ENCODE assay signal across 8 mouse cellular contexts in the genomic region with DNA sequence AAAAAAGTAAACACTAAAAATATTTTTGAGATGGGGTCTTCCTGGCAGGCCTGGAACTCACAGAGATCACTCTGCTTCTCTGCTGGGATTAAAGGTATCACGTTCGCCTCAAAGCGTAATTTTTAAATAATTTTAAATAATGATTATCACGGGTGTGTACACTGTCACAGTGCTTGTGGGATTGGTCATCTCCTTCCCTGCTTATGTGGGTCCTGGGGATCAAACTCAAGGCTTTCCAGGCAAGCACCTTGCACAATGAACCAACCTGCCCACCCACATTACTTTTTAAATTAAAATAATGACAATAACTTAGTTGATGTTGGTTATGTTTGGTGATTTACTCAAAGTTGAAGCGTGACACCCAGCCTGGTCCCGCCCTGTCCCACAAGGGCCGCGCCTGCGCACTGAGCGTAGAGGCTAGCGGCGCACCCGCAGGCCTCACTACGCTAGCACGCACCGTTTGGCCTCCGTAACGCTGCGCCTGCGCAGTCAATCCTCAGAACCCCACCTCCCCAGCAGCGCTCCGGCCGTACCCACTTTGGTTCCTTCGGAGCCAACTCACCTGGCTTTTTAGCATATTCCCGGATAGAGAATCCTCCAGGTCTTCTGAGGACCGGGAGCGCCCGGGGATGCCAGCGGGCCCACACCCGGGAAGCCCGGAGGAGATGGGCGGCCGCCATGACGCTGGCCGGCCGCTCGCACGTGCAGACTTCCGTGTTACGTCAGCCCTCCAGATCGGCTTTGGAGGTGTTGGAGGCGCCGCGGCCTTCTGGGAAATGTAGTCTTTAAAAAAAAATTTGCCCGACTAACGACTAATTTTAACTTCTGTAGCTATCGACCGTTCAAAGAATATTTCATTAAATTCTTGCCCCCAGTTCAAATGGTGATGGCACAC. TPM values are rescaled to one million over a fixed set of nuclear protein-coding genes. Genes with fewer than 3 reads are reported as not detected.
DNase-seq lines count a peak whose midpoint lies in the region; ATAC-seq and TF ChIP-seq lines count a peak whose summit lies in the region.

TSS of gene Mrpl54 (minus strand) at position 724 of the 895 bp plus-strand sequence.
TSS of gene Apba3 (plus strand) at position 750 of the 895 bp plus-strand sequence.

- TF ChIP-seq CTCF in cortical plate, adult 2 months (IDR thresholded peaks at IDR 0.05; ENCODE audit: extremely low read depth, insufficient read depth, low read length) = no peak

- H3K4me1 ChIP-seq in cortical plate, adult 2 months (ENCODE audit: control insufficient read depth, insufficient read depth, low read length) = no peaks in the 10 kb centered on the region

- H3K27ac ChIP-seq in cortical plate, adult 2 months (ENCODE audit: insufficient read depth, low read length) = peak within 1 kb of the TSS; percentile 85

- DNase-seq in gastrocnemius, postnatal 10 days = peak; percentile 98
- peak; percentile 100 for DNase-seq in induced T-regulatory cell, adult 2 months (ENCODE audit: low read depth)
- peak; percentile 87 to 95 for DNase-seq in left cerebral cortex, adult 9 months (ENCODE audit: low spot score in 2 of 2)
- DNase-seq in right cerebral cortex, postnatal 14 days = peak; percentile 97
- peak; percentile 95 for DNase-seq in urinary bladder, postnatal 36 days (ENCODE audit: low spot score in 2 of 2)

- TF ChIP-seq POLR2A in cortical plate, adult 2 months (IDR thresholded peaks at IDR 0.05; ENCODE audit: extremely low read depth, insufficient read depth, low read length) = peak; percentile 53; the same call in 1 of the 2 replicates

- peak; percentile 88 for ATAC-seq in activated CD4-positive, CD25-positive, alpha-beta regulatory T cell, adult 4 months
- ATAC-seq in megakaryocyte progenitor cell, adult 5-6 weeks (replicated peaks; ENCODE audit: poor library complexity) = peak; percentile 85

- peak within 1 kb of the TSS; percentile 49 for H3K4me3 ChIP-seq in cortical plate, adult 2 months (ENCODE audit: insufficient read depth, low read length)

RNA-seq across cellular contexts. Expression of gene Mrpl54, which starts in this region (rescaled TPM):
- polyA plus RNA-seq in activated CD4-positive, CD25-positive, alpha-beta regulatory T cell, adult 4 months (2017; shearing (Covaris generic)) = 100 to 1,000 TPM; 148 to 166 TPM
- polyA plus RNA-seq in cortical plate, adult 2 months (2012; rRNA removed) = 61.1 and 64.7 TPM in 2 replicates
- 100 to 1,000 TPM in 1 of 2 experiments, 10 to 100 TPM in 1; 93.7 to 108 TPM for total RNA-seq in gastrocnemius, postnatal 10 days (2021)
- 95.1 and 97.1 TPM in 2 replicates for total RNA-seq in megakaryocyte progenitor cell, adult 5-6 weeks (2015)
- total RNA-seq in megakaryocyte progenitor cell, adult 5-6 weeks (2017) = 155 and 196 TPM in 2 replicates

RNA-seq across cellular contexts. Expression of gene Apba3, which starts in this region (rescaled TPM):
- 10 to 100 TPM; 10.2 to 18.0 TPM for polyA plus RNA-seq in activated CD4-positive, CD25-positive, alpha-beta regulatory T cell, adult 4 months (2017; shearing (Covaris generic))
- 52.1 and 58.2 TPM in 2 replicates for polyA plus RNA-seq in cortical plate, adult 2 months (2012; rRNA removed)
- total RNA-seq in gastrocnemius, postnatal 10 days (2021) = 10 to 100 TPM; 61.6 to 63.5 TPM
- total RNA-seq in megakaryocyte progenitor cell, adult 5-6 weeks (2015) = 15.5 and 20.2 TPM in 2 replicates
- total RNA-seq in megakaryocyte progenitor cell, adult 5-6 weeks (2017) = 10.5 and 16.9 TPM in 2 replicates

Comparison
In these comparisons a context has a peak if more than half of its experiments do, and no peak if none do; other contexts are left out.
1. Peak in every context shown above with its lines: DNase-seq, ATAC-seq, H3K4me3 ChIP-seq and H3K27ac ChIP-seq.